Mouse (Mus musculus) ES-E14 (cell line): Measurements from ENCODE around the gene Slc46a1. TPM values are rescaled to one million over a fixed set of nuclear protein-coding genes. Genes with fewer than 3 reads are reported as not detected.

ENCODE experiments used
- DNase-seq: peaks from one replicate; pipeline ENCODE4 v3.0.0-alpha.2; 2013; ENCODE audit warnings: low read depth, low spot score
- H3K27ac ChIP-seq: 2 replicates; pipeline ENCODE4 v1.5.1; 2012; ENCODE audit warnings: low read depth, mild to moderate bottlenecking, low read length, moderate library complexity, mixed read lengths; ENCODE audit not compliant: poor library complexity, insufficient read depth, severe bottlenecking
- H3K36me3 ChIP-seq: 2 replicates; pipeline ENCODE4 v1.6.1; 2012; ENCODE audit warnings: mild to moderate bottlenecking, low read length, moderate library complexity, mixed read lengths; ENCODE audit not compliant: control insufficient read depth, poor library complexity, insufficient read depth, severe bottlenecking
- H3K4me1 ChIP-seq, 2 experiments: fragments of 150-350 bp in 1 of 2; sonication (generic) in 1 of 2; 2 replicates each; pipeline ENCODE4 v1.6.1; 2012; ENCODE audit warnings: low read length in 2 of 2, mild to moderate bottlenecking in 1 of 2, mixed read lengths in 1 of 2; ENCODE audit not compliant: control insufficient read depth in 2 of 2, insufficient read depth in 2 of 2, poor library complexity in 1 of 2
- H3K4me3 ChIP-seq, 2 experiments: fragments of 150-350 bp in 1 of 2; sonication (generic) in 1 of 2; 2 replicates each; pipeline ENCODE4 v1.5.1; 2012; ENCODE audit warnings: low read length in 2 of 2, low read depth in 1 of 2, mild to moderate bottlenecking in 1 of 2, mixed read lengths in 1 of 2; ENCODE audit not compliant: insufficient read depth in 1 of 2, poor library complexity in 1 of 2, severe bottlenecking in 1 of 2
- H3K9ac ChIP-seq: 2 replicates; pipeline ENCODE4 v1.6.1; 2012; ENCODE audit warnings: low read depth, mild to moderate bottlenecking, low read length, mixed read lengths; ENCODE audit not compliant: poor library complexity, insufficient read depth, severe bottlenecking
- H3K9me3 ChIP-seq: fragments of 150-350 bp; sonication (generic); 2 replicates; pipeline ENCODE4 v1.6.1; 2012; ENCODE audit warnings: low read depth, mild to moderate bottlenecking, low read length; ENCODE audit not compliant: control insufficient read depth, insufficient read depth
- CHD2 ChIP-seq: IDR thresholded peaks from 2 replicates; pipeline ENCODE4 v1.6.1; 2014; ENCODE audit warnings: mild to moderate bottlenecking, low read depth, low read length, inconsistent platforms
- HCFC1 ChIP-seq: IDR thresholded peaks from 2 replicates; pipeline ENCODE4 v1.6.1; 2012; ENCODE audit warnings: low read length, inconsistent platforms, borderline replicate concordance; ENCODE audit not compliant: insufficient read depth
- MAFK ChIP-seq: IDR thresholded peaks from 2 replicates; pipeline ENCODE4 v1.6.1; 2014; ENCODE audit warnings: mild to moderate bottlenecking, low read depth, low read length, inconsistent platforms; ENCODE audit not compliant: insufficient read depth
- ZC3H11A ChIP-seq: IDR thresholded peaks from 2 replicates; pipeline ENCODE4 v1.6.1; 2012; ENCODE audit warnings: low read depth, mild to moderate bottlenecking, inconsistent platforms, low read length, borderline replicate concordance
- ZNF384 ChIP-seq: IDR thresholded peaks from 2 replicates; pipeline ENCODE4 v1.6.1; 2012; ENCODE audit warnings: low read depth, low read length, inconsistent platforms
- in situ Hi-C, 2 experiments: fragments of 600-800 bp; cut with MboI; formaldehyde crosslinking; loops; one replicate each; pipeline ENCODE4 v1.15.1; 2025; ENCODE audit warnings: low sequenced_read_pairs in 2 of 2, inconsistent platforms in 1 of 2; ENCODE audit not compliant: unreplicated experiment in 2 of 2
- total RNA-seq: library from RNA; depleted of rRNA; stranded (reverse); fragments of 300-350 nt; gene quantifications from 2 replicates; pipeline ENCODE4 v1.2.3, GENCODE M21; 2012

The Slc46a1 gene
- total RNA-seq, 1 experiment, result 21.4 TPM

GRCm38 (mm10) chr11:78497071-78497541, 31.6 kb downstream of the Slc46a1 start:
- TF ChIP-seq ZNF384 (no peak), MAFK (no peak), ZC3H11A (no peak), HCFC1 (no peak), CHD2 (no peak)
- H3K9me3 ChIP-seq, result no peaks in the 10 kb centered on the region
- no peak for DNase-seq
- H3K36me3 ChIP-seq, result no peaks in the 10 kb centered on the region
- H3K4me3 ChIP-seq, result peak overlapping the region; percentile 59 to 77
- peak overlapping the region; percentile 19; the same call in 1 of the 2 replicates for H3K9ac ChIP-seq
- in situ Hi-C loops, result no loop called here
- H3K27ac ChIP-seq, result no peak overlapping the region
- H3K4me1 ChIP-seq, result peaks cover 0 to 2% of the 10 kb centered on the region in 2 experiments; a peak in 1 of 4 replicates

DNA sequence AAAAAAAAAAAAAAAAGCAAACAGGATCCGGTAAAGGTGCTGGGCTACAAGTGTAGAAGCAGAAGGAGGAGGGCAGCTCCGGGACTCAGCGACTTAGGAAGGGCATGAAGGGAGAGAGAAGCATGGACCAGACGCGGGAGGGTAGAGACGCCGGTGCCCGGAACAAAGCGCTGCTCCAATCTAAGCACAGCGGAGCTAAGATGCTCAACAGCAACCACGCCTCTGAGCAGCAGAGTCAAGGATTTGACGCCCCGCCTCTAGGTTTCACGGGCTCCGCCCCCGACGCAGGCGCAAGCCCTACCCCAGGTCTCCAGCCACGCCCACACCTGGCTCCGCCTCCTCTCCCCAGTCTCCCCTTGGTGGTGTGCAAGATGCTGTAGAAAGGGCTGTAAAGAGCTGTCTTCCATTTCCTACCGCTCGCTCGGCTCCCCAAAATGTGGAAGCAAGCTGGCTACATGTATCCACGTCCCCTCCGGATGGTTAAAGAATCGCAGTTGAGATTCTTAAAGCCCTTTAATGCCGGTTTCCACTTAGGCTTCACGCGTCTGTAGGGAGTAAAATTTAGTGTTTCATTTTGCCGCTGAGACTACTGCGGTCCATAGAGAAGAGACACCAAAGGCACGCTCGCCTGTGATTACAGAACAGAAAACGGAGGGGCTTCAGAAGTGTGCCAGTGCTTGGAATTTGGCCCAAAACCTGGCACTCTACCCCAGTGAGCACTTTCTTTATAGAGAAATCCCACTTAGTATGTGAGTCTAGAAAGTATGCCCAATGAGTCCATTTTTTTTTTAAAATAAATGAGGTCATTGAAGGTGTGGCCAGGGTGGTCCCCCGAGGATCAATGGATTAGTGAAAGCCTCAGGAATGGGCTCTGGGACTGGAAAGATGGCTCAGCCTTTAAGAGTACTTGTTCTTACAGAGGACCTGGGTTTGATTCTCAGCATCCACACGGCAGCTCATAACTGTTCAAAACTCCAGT, 32.3 kb downstream of the Slc46a1 start, which contains the start of gene Sarm1:
Gene Sarm1 (minus strand): TSS at position 211 of the 979 bp plus-strand sequence.
- Histone ChIP-seq H3K9me3 (no peaks in the 10 kb centered on the region), H3K4me1 (peaks cover 0 to 2% of the 10 kb centered on the region in 2 experiments; a peak in 1 of 4 replicates), H3K9ac (peak within 1 kb of the TSS; percentile 38; the same call in 1 of the 2 replicates), H3K4me3 (peak within 1 kb of the TSS; percentile 59 to 77), H3K36me3 (no peaks in the 10 kb centered on the region), H3K27ac (no peak within 1 kb of the TSS)
- in situ Hi-C loops, result no loop called here
- TF ChIP-seq MAFK, result no peak
- TF ChIP-seq HCFC1, result peak; percentile 49; the same call in 1 of the 2 replicates
- TF ChIP-seq ZNF384, result peak; percentile 92
- no peak for TF ChIP-seq ZC3H11A
- peak; percentile 98 for DNase-seq

GRCm38 (mm10) chr11:78499004-78499403, 33.5 kb downstream of the Slc46a1 start, which contains the start of gene Vtn:
Vtn (plus strand) TSS chr11:78499091.
- no peak within 1 kb of the TSS for H3K27ac ChIP-seq
- DNase-seq, result no peak
- no peaks in the 10 kb centered on the region for H3K36me3 ChIP-seq
- H3K9me3 ChIP-seq, result no peaks in the 10 kb centered on the region
- H3K4me1 ChIP-seq, result peaks cover 0 to 2% of the 10 kb centered on the region in 2 experiments; a peak in 1 of 4 replicates
- in situ Hi-C loops, result no loop called here
- peak within 1 kb of the TSS; percentile 20 to 77; a peak in 3 of 4 replicates for H3K4me3 ChIP-seq
- no peak for TF ChIP-seq ZC3H11A
- H3K9ac ChIP-seq, result peak within 1 kb of the TSS; percentile 38; the same call in 1 of the 2 replicates

DNA sequence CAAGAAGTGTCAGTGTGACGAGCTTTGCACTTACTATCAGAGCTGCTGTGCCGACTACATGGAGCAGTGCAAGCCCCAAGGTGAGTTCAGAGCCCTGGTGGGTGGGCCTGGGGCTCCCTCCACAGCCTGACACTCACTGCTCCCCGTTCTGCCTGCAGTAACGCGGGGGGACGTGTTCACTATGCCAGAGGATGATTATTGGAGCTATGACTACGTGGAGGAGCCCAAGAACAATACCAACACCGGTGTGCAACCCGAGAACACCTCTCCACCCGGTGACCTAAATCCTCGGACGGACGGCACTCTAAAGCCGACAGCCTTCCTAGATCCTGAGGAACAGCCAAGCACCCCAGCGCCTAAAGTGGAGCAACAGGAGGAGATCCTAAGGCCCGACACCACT, 34.0 kb downstream of the Slc46a1 start:
- Histone ChIP-seq H3K36me3 (no peaks in the 10 kb centered on the region), H3K4me1 (peaks cover 0 to 2% of the 10 kb centered on the region in 2 experiments; a peak in 1 of 4 replicates), H3K9ac (no peak overlapping the region), H3K9me3 (no peaks in the 10 kb centered on the region), H3K4me3 (no peak overlapping the region), H3K27ac (no peak overlapping the region)
- in situ Hi-C loops, result no loop called here
- DNase-seq, result no peak
- no peak for TF ChIP-seq MAFK
- no peak for TF ChIP-seq CHD2
- no peak for TF ChIP-seq HCFC1
- no peak for TF ChIP-seq ZC3H11A
- no peak for TF ChIP-seq ZNF384
